Mouse (Mus musculus): Measurements from ENCODE around the gene Slc23a4.

Slc23a4 gene

DNA sequence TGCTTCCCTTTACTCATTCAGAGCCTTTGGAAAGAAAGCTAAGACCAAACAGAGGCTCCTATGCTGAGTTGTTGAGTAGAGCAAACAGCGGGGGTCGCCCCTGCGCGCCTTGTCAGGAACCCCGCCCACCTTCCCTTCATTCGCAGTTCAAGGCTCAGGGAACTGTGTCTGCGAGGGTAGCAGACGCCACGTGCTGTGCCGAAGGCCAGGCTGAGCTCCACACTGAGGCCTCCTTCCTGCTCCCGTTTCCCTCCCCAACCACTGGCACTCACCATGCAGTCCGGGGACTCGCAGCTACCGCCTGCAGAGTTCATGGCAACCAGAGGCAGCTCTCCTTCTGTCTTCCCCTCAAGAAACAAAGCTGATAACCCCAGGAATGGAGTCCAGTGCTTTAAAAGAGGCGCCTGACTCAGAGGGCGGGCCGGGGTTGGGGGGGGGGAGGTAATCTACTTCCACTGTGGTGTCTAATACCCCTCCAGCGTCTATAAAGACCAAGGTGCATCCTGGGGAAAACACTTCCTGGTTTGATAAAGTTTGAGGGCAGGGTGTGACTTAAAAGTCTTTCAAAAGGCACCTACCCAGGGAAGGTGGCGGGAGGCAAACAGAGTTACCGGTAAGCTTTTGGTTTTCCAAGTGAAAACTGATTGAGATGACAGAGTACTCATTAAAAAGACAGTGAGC is at the start of gene Slc23a4:
Gene Slc23a4, minus strand, starts transcription at position 324 of the 681 bp plus-strand sequence.
- DNase-seq (ENCODE audit: low spot score), result no peak

DNA sequence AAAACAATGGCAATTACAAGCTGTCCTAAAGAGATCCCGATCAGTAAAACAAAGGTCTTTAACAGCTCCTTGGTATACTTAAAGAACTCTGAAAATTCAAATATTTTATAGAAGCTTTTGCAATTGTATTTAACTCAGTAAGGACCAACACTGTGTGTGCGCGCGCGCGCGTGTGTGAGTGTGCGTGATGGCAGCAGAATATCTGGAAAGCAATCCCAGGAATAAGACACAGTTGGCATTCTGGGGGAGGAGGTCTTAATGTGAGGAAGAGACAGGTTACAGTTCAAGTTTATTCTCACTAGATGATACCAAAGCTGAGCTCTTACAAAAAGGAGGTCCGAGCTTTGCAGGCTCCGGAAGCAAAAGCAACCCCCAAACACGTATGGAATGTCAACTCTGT is 45.1 kb upstream of the Slc23a4 start:
- no peak for DNase-seq (ENCODE audit: low spot score)

DNA sequence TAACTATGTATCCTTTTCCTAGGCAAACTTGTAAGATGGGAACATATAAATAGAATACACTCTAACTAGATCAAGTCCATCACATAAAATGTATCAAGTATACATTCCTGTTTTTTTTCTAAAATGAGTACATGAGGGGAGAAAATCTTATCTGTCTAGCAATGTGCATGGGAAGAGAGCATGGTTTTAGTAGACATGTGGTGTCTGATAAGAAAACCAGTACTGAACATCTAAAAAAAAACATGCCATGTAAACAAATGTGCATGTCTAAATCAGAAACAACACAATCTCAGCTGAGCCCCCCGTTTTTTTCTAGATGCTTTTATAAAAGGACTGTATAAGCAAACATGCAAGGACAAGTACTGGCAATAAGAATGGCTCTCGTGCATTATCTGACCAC is 44.5 kb upstream of the Slc23a4 start:
- DNase-seq (ENCODE audit: low spot score), result no peak

DNA sequence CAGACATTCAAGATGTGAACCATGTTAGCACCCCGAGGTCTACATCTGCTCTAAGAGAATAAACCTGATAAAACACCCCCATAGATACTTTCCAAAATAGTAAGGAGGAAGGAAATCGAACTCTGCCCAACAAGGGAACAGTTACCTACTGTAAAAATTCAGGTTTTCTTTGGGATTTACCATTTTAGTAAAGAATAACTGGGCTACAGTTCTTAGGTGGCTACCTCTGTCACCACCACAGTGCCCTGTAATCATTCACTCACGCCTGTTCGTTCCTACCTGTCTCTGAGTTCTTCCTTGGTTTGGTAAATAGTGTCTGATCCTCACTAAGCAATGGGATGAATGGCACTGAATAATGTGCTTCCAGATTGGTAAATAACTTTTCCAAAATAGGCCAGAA is 42.6 kb upstream of the Slc23a4 start:
- DNase-seq (ENCODE audit: low spot score), result no peak

DNA sequence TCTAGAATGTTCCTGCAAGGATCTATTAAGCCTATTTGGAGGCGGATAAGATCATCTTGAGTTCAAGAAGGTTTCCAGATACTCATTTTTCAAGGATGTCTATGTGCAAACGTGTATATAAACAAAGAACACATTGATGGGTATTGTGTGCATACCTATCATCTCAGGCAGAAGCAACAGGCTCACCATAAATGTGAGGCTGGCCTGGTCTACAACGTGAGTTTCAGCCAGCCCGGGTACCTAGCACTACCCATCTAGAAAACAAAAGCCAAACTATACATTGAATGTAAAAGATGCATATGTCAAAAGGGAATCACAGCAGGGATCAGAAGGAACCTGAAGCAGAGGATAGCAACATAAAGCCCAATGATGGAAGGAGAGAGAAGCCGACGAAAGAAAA is 42.0 kb upstream of the Slc23a4 start:
- no peak for DNase-seq (ENCODE audit: low spot score)

DNA sequence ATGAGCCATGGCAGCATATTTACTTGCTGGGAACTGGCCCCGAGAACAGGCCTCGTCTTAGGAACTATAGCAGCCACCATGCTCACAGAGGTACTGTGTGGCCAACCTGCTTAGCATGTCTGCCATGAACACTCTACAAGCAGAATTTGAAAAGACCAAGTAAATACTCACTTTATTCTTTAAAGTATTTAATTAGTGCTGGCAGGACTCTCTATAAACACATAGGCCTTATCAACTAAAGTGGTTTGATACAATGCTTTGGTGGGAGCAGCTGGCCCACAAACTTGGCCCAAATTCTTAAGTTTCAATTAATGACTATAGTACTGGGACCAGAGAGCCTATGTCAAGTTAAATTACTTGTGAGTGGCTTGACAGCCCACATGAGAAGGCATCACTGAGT is 39.8 kb upstream of the Slc23a4 start:
- no peak for DNase-seq (ENCODE audit: low spot score)

DNA sequence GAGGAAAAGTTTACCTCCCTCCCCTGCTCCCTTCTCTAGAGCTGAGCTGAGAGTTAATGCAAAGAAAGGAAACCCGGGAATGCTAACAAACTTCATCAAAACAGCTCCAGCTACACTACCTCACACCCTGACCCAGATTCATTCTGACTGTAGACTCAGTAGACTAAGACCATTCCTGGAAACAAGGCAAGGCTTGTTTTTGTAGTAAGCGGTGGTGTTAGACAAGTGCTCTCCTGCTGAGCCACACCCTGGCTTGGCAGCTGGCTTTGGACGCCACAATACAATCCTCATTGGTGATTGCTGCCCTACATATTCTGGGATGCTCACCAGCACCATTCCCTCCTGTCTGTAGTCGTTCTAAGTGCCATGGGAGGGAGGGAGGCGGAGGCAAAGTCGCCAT is 39.1 kb upstream of the Slc23a4 start:
- no peak for DNase-seq (ENCODE audit: low spot score)

DNA sequence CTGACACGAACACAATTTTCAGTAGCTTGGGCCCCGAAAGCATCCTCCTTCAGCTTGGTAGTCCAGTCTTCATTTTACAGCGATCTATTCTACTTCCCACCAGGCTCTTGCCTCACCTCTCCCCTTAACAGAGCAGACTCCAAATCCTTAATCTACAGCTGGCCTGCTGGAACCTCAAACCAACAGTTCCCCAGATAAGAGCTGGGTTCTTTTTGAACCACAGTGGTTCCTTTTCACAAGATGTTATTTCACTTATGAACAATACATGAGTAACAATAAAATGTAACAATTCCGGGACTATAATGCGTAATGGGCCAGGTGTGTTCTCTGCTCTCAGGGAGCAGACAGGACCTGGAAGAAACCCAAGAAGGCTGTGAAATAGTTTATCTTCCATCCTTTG is 28.4 kb upstream of the Slc23a4 start:
- DNase-seq (ENCODE audit: low spot score), result no peak

DNA sequence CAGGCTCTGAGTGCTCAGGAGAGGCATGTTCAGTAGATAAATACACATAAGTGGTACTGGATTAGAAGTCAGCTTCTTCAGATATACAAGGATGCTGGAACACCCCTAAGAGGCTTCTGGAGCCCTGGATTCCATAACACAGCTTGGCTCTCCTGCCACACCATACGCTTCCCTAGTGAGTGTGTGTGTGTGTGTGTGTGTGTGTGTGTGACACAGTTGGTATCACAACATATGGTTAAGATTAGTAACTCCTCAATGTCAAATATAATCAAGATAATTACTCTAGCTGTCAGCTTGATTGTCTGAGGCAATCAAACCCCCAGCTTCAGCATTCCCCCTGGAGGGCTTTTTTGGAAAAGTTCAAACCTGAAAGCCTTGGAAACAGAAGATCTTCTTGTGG is 23.7 kb upstream of the Slc23a4 start:
- DNase-seq (ENCODE audit: low spot score), result no peak

DNA sequence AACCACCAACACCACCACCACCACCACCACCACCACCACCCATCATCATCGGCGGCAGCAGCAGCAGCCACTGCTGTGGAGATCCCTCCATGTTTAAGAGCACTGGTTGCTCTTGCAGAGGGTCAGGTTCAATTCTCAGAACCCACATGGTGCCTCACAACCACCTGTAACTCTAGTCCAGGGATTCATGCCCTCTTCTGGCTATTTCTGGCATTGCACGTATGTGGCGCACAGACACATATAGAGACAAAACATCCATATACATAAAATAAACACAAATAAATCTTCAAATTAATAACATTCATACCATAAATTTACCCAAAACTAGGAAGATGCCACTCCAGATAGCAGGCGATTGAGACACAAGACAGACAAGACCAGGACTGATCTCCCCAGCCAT is 22.5 kb upstream of the Slc23a4 start:
- no peak for DNase-seq (ENCODE audit: low spot score)

DNA sequence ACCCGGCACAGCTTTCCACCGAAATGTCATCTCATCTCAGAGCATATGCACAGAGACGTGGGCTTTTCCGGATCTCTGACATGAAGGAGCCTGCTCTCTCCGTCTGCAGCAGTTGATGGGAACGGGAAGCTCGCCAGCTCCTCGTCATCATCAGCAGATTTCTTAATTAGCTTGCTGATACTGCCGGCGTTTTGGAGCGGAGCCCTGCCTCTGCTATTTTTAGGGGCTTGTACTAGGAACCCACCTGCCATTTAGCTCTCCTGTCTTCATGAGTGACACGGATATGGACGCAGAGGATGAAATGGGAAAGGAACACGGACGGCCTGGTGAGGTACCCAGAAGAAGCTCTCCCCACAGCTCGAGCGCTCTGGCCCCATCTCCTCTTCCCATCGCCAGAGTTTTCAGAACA is 14.1 kb upstream of the Slc23a4 start:
- no peak for DNase-seq (ENCODE audit: low spot score)

DNA sequence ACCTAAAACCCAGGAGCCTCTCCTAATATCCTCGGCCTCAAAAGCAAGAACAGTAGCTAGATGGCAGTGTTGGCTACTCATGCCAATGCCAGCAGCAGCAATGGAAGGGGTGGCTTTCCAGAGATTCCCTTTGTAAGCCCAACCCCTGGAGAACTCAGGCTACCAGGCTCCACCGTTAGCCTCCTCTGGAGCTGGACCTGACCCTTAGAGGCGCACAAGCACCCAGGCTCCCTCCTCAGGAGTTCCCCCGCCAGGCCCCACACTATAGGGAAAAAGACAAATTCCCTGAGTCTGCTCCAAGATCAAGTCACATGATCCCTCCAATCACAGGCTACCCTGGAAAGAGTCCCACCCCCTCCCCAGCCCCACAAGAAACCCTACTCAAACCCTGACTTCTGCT is 10.9 kb upstream of the Slc23a4 start:
- DNase-seq (ENCODE audit: low spot score), result no peak

DNA sequence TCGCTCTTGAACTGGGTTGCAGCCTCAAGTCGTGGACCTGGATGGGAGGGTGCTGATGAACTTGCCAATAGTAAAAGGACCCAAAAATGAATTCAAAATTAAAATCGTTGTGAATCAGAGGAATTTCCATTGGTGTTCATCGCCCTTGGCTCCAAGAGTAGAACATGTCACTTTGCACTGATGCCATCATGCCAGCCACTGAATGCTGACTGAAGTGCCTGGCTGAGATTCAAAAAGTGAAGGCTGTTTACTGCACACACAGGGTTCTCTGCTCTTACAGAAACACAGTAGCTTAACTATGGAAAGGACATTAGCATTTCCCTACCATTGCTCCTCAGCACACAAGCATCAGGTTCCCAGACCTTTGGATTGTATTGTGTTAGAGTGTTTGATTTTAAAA is 8.3 kb upstream of the Slc23a4 start:
- no peak for DNase-seq (ENCODE audit: low spot score)

DNA sequence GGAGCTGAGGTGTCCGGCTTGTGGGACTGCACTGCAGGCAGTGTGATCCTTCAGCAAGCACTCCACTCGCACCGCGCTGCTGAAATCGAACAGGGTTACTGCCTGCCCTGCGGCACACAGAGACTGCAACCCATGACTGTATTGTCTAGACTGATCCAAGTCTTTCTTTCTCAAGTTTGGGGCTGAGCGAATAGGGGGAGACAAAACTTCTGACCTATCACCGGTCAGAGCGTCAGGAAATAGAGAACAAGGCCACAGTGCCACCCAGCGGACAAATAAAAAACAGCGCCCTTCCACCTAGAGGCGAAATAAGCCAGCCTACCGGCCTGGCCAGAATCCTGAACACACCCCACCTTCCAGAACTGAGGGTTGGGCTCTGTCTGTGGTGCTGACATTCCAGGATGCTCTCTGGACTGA is 7.1 kb upstream of the Slc23a4 start:
- peak; percentile 55 for DNase-seq (ENCODE audit: low spot score)

DNA sequence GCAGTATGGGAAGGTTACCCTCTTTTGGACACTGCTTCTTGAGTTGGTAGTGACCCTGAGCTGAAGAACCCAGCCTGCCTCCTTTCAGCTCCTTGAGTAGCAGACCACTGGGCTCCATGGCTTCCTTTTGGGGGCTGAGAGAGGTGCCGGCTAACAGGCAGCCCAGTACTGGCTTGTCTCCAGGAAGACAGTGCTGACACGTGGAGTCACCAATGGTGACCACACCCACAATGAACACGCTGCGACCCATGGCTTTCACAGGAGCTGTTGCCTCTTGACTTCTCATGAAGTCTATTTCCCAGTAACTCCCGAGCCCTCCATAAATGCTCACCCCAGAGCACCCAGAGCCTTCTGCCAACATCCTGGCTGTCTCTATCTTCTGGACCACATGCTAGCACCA is 6.5 kb upstream of the Slc23a4 start:
- no peak for DNase-seq (ENCODE audit: low spot score)

DNA sequence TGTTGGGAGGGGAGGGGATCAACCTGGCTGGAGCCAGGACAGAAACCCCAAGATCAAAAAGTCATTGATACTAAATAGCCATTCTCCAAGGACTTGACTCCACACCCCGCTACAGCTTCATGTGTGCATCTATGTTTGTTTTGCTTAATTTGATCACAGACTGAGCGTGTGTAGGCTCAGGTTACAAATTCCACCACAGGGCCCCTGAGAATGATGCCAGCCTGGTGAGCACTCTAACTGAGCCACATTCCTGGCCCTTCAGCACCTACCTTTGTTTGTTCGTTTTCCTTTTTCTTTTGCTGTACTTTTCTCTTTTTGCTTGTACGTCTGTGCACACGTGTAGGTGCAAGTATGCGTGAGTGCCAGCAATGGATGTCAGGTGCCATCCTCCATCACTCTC is 1.1 kb upstream of the Slc23a4 start:
- DNase-seq (ENCODE audit: low spot score), result no peak

DNA sequence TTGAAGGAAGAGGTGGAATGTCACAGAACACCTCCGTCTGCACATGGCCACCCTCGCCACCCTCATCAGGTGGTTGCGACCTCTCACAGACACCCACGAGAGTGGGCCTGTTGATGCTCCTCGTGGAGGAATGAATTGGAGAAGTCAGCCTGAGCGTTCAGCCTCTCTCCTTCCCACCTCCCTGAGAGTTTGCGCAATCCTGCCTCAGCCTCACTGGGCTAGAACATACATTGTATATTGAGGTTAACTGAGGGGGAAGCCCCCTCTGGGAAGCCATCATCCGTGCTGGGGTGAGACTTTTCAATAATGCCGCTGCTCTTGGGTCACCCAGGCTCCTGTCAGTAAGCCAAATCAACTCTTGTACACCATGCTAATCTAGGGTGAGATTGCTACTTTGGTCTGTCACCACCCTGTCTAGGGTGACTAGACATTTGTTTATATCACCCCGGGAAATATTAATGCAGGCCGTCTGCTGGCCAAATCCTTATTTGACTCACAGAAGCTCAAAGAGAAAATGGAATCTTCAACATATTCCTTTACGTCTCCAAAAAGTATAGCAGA is 1.0 kb downstream of the Slc23a4 start:
- no peak for DNase-seq (ENCODE audit: low spot score)

DNA sequence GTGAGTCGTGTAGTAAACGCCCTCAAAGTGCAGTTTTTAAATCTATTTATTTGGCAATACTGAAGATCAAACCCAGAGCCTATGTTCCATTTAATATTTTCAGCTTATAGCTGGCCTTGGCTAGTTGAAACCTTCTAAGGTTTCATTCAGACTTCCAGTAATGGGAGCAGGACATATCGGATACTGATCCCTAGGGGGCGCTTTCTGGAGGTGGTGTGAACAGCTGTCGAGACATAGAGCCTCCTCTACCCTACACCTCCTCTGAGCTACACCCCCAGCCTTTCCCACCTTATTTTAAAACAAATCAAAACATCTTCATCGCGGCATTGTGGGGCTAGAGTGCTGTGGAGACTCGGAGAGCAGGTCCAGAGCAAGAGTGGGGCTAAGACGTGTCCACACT is 7.5 kb downstream of the Slc23a4 start:
- DNase-seq (ENCODE audit: low spot score), result no peak

DNA sequence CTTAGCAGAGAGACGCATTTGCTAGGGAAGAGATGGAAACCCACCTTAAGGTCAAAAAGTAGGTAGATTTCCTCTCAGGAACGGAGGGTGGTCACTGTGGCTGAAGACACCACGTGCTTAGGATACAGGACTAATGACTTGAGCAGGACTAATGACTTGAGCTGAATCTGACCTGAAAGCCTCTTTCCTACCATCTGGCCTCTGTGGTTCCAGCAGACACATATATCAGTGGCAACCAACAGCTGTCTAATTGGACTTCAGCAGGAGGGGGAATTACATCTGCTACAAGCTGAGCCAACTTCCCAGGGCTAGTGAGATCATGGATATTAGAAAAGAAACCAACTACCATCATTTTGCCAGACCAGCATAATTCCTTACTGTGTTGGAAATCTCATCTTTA is 8.9 kb downstream of the Slc23a4 start:
- DNase-seq (ENCODE audit: low spot score), result no peak

DNA sequence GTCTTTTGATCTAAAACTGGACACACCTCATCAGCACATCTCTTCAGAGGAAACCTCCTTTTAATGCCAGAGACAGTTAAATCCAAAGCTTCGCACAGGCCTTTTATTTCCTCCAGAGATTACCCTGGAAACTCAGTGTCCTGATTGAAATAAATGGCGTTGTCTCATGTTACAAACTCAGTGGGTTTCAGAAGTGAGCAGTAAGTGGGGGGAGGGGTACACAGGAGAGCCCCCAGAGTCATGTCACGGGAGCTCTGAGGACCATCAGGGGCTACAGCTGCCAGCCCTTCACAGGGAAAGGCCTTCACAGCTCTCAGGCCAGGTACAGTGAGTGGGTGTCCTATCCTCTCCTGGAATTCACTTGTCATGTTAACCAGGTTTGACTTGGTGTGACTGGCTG is 17.0 kb downstream of the Slc23a4 start:
- no peak for DNase-seq (ENCODE audit: low spot score)

DNA sequence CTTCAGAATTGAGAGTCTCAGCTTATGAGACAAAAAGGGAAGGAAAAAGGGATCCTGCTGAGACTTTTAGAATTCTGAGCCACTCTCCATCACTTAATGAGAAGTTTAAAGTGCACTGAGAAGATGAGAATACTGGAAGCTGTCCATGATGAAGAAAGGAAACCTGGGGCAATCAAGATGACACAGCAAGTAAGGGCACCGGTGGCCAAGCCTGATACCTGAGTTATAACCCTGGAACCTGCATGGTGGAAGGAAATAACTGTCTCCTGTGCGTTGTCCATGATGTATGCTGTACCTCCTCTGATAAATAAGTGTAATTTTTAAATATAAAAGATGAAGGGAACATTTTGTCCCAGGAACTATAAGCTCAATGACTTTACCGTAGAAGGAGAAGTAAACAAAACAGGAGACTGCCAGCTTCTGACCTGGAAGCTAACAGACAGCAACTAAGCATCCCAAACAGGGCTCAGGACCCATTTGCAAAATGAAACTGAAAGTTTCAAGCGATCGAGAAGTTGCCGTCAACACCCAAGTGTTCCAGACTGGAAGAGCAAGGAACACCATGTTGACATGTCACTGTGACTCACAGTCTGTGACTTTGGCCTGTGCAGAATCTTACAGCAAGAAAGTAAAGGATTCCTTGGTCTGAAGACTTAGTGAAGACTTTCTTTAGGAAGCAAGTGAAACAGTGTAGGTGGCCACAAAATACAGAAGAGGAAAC is 22.2 kb downstream of the Slc23a4 start:
- no peak for DNase-seq (ENCODE audit: low spot score)

DNA sequence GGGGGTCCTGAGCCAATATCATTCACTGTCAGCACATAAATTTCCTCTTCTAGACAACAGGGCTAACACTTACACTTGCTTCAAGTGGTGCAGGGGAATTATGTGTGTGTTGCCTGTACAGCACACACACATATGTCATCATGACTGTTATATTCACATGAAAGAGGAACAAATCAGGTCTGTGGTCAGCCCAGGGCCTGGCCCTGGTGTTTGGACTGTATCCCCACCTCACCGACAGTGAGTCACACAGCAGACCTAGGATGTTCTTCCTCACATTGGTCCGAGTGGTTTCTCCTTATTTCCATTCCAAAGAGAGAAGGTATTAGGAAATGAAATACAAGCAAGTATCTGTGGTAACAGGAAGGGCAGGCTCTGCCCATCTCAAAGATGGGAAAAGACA is 23.7 kb downstream of the Slc23a4 start:
- DNase-seq (ENCODE audit: low spot score), result no peak

DNA sequence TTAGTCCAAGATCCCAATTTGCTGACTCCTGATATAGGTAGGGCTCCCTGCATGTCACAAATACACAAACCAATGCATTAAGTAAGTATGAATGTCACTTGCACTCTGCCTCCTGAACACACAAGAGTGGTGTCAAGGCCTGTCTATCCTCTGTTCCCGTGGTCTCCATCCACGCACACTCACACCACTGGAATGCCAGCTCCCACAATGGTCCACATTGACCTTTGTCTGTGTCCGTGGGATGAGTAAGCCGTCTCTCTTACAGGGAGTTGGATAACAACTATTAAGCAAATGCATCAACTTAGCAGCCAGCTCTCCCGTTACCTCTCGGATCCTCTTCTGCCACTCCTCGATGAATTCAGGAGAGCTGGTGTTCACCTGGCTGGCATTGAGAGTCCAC is 29.1 kb downstream of the Slc23a4 start:
- no peak for DNase-seq (ENCODE audit: low spot score)

DNA sequence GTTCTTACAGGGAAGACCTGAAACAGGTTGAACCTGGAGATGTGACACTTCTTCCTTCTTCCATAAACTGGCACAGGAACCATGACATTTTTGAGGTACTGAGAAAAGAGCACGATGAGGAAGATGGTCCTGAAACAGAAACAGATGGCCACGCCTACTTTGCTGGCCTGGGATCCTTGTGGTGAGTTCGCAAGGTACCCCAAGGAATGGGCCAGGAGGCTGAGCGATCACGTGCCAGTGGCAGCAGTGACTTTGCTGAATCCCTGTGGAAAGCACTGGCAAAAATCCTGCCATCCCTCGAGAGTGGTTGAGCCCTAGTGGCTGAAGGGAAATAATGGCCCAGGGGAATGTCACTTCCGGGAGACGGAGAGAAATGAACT is 32.4 kb downstream of the Slc23a4 start:
- no peak for DNase-seq (ENCODE audit: low spot score)

All from ovary, adult 18-20 months (tissue).